Mouse (Mus musculus) stomach, postnatal 0 days (tissue): ENCODE data around the gene Hist1h4f. TPM values are rescaled to one million over a fixed set of nuclear protein-coding genes. Genes with fewer than 3 reads are reported as not detected.

ENCODE experiments used
- ATAC-seq: fragments of 200-750 bp; cut with Nextera tagmentation; 2 replicates; pipeline ENCODE4 v1.8.0; 2017; ENCODE audit not compliant: low FRiP score, low TSS enrichment
- DNase-seq: peaks from one replicate; pipeline ENCODE4 v3.0.0-alpha.2; 2016; ENCODE audit warnings: low spot score
- H3K27ac ChIP-seq: fragments of 300-500 bp; sonication (generic); replicated peaks from 2 replicates; pipeline ENCODE4 v1.5.1; 2014; ENCODE audit warnings: mild to moderate bottlenecking, control low read depth
- H3K27me3 ChIP-seq: fragments of 300-500 bp; sonication (generic); 2 replicates; pipeline ENCODE4 v1.6.1; 2014; ENCODE audit warnings: low read length; ENCODE audit not compliant: control insufficient read depth, insufficient read depth
- H3K36me3 ChIP-seq: fragments of 300-500 bp; sonication (generic); 2 replicates; pipeline ENCODE4 v1.6.1; 2014; ENCODE audit warnings: low read length, mixed read lengths; ENCODE audit not compliant: control insufficient read depth, insufficient read depth
- H3K4me1 ChIP-seq: fragments of 300-500 bp; sonication (generic); replicated peaks from 2 replicates; pipeline ENCODE4 v1.6.1; 2014; ENCODE audit warnings: antibody characterized with exemption; ENCODE audit not compliant: control insufficient read depth, insufficient read depth
- H3K4me2 ChIP-seq: fragments of 300-500 bp; sonication (generic); replicated peaks from 2 replicates; pipeline ENCODE4 v1.6.1; 2014; ENCODE audit warnings: low read depth, mild to moderate bottlenecking, control low read depth, moderate library complexity
- H3K4me3 ChIP-seq: fragments of 300-500 bp; sonication (generic); 2 replicates; pipeline ENCODE4 v1.5.1; 2014; ENCODE audit warnings: low read depth, low read length, control low read depth
- H3K9ac ChIP-seq: fragments of 300-500 bp; sonication (generic); 2 replicates; pipeline ENCODE4 v1.6.1; 2014; ENCODE audit warnings: mild to moderate bottlenecking, low read length, control low read depth, mixed read lengths
- H3K9me3 ChIP-seq: fragments of 300-500 bp; sonication (generic); 2 replicates; pipeline ENCODE4 v1.6.1; 2016; ENCODE audit warnings: low read length; ENCODE audit not compliant: control insufficient read depth
- CTCF ChIP-seq: IDR thresholded peaks from 2 replicates; pipeline ENCODE4 v1.5.1; 2016; ENCODE audit warnings: antibody characterized with exemption, low read depth, mild to moderate bottlenecking, moderate library complexity
- EP300 ChIP-seq: optimal IDR thresholded peaks from 2 replicates; pipeline ENCODE3; 2016; ENCODE audit warnings: antibody characterized with exemption
- WGBS: fragments of 180-500 bp; shearing (Covaris S2); extraction: QIAGEN DNeasy Blood & Tissue Kit; methylation state at CpG from one replicate; pipeline ENCODE4 v1.1.7; 2014; 5-methylcytosine and 5-hydroxymethylcytosine counted together
- polyA plus RNA-seq: library from polyadenylated mRNA; unstranded; fragments of >200 nt; fragmentation: Nextera tagmentation; extraction: Ambion mirVana; gene quantifications from 2 replicates; pipeline ENCODE4 v1.2.1, GENCODE M21; 2015

The Hist1h4f gene
- polyA plus RNA-seq, 1 experiment from 2014 or later = 0.38 TPM

DNA sequence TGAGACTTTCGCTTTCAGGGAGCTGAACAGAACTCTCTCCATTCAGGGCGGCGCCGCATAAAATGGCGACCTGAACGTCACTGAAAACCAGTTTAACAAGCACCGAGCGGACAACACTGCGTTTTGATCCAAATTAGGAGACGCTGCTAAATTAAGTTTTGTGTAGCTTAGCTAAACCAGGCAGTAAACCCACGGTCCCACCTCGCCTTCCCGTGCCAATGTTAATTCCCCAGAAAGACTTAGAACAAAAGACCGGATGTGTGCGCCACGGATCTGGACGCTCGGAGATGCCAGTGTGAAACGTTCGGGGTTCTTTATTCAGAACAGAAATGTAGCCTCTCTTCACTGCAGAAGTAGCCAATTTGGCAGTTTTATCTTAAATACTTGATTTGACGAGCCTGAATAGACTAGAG is 33.6 kb upstream of the Hist1h4f start:
- peak; percentile 43; the same call in 1 of the 2 replicates for ATAC-seq
- TF ChIP-seq CTCF = no peak
- no peak for TF ChIP-seq EP300

DNA sequence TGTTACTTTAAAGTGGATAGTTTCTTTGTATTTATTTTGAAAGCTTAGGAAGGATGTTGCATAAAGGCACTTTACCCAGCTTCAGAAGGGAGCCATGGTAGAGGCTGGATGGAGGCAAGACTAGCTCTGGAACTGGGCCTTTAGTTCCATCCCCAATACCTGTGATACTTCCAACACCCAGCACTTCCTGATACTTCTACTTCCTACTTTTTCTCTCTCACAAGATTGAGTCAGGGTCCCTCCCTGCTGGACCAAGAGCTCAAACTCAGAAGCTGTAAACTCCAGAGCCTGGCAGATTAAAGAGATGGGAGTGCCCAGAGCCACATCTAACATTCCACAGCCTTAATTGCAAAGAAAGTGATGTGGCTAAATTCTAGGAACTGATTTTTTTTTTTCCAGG is 32.9 kb upstream of the Hist1h4f start:
- ATAC-seq (no peak), DNase-seq (no peak)

More for the DNA sequence above, 33.6 kb upstream of the Hist1h4f start:
- Histone ChIP-seq H3K36me3 (no peaks in the 10 kb centered on the region), H3K27me3 (no peaks in the 10 kb centered on the region), H3K4me3 (peak overlapping the region; percentile 57), H3K4me2 (peak overlapping the region; percentile 80), H3K9ac (peak overlapping the region; percentile 76), H3K9me3 (no peaks in the 10 kb centered on the region), H3K4me1 (0 out of 2 replicates have a peak, but pooled peaks cover 2% of the 10 kb centered on the region), H3K27ac (peak overlapping the region; percentile 97)
- WGBS = under 1% methylated on average over 21 of the region's 21 CpGs
- DNase-seq = peak; percentile 83

DNA sequence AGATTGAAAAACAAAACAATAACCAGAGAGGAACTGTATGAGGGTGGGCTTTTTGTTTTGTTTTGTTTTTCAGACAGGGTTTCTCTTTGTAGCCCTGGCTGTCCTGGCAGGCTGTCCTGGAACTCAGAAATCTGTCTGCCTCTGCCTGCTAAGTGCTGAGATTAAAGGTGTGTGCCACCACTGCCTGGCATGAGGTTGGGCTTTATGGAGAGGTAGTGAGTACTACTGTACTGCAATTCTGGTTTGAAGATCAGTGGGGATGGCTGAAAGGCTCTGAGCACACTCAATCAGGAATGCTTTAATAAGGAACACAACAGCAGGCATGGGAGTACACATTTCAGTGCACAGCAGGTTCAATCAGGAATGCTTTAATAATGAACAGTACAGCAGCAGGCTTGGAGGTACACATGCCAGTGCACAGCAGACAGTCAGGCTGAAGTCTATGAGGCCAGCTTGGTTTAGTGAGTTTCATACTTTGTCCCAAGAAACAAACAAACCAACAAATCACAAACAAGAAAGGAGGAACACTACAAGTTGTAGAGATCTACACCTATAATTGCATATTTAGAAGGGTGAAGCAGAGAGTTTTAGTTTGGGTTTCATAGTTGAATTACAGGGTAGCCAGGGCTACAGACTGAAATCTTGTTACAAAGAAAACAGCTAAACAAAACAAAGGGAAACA is 32.1 kb upstream of the Hist1h4f start:
- H3K4me1 ChIP-seq = 0 out of 2 replicates have a peak, but pooled peaks cover 2% of the 10 kb centered on the region
- H3K4me3 ChIP-seq = no peak overlapping the region
- no peak for TF ChIP-seq EP300
- no peak for TF ChIP-seq CTCF
- H3K27me3 ChIP-seq = no peaks in the 10 kb centered on the region
- DNase-seq (no peak), ATAC-seq (no peak)
- no peaks in the 10 kb centered on the region for H3K36me3 ChIP-seq
- no peaks in the 10 kb centered on the region for H3K9me3 ChIP-seq
- H3K9ac ChIP-seq = no peak overlapping the region
- 0 out of 2 replicates have a peak overlapping the region, but pooled peaks have one; percentile 9 for H3K4me2 ChIP-seq
- peak overlapping the region; percentile 20; the same call in 1 of the 2 replicates for H3K27ac ChIP-seq

More for the DNA sequence above, 32.9 kb upstream of the Hist1h4f start:
- Histone ChIP-seq H3K4me1 (0 out of 2 replicates have a peak, but pooled peaks cover 2% of the 10 kb centered on the region), H3K4me2 (peak overlapping the region; percentile 80), H3K36me3 (no peaks in the 10 kb centered on the region), H3K9ac (peak overlapping the region; percentile 76; the same call in 1 of the 2 replicates), H3K27ac (peak overlapping the region; percentile 97), H3K4me3 (peak overlapping the region; percentile 57), H3K27me3 (no peaks in the 10 kb centered on the region), H3K9me3 (no peaks in the 10 kb centered on the region)
- TF ChIP-seq CTCF (no peak), EP300 (no peak)

DNA sequence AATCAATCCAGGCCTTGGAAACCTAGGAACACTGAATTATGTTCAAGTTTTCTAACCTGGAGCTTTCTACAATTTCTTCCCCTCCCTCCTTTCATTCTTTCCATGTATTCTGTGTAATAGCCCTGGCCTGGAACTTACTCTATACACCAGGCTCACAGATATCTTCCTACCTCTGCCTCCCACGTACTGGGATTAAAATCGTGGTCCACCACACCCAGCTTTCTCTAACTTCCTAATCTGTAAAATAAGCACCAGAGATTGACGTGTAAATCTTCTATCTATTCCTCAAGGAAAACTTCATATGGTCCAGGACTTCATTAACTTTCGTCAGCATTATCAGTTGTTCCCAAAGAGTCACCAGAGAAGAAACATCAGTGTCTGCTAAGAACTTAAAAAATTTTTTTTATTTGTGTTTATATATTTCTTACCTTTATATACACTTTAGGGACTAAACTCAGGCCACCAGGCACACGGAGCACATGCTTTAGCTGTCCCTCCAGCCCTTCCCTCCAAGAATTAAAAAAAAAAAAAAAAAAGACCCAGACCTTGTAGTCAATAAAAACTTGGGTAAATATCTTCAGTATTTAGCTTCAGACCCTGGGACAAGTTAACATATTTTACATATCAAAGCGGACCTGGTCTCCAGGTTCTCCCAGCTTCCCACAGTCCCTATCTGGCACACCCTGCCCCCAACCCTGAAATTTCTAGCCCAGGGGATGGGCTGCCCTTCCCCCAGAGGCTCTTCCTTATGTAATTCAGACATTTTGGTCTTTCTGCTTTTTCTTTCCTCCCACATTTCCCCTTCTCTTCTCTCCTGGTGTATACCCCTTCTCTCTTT is 31.0 kb upstream of the Hist1h4f start:
- peak overlapping the region; percentile 46 for H3K4me3 ChIP-seq
- H3K36me3 ChIP-seq = no peaks in the 10 kb centered on the region
- TF ChIP-seq CTCF (no peak), EP300 (no peak)
- no peak for DNase-seq
- 13% methylated on average over 6 of the region's 6 CpGs for WGBS
- 0 out of 2 replicates have a peak, but pooled peaks cover 2% of the 10 kb centered on the region for H3K4me1 ChIP-seq
- no peaks in the 10 kb centered on the region for H3K27me3 ChIP-seq
- H3K27ac ChIP-seq = peak overlapping the region; percentile 65
- H3K9me3 ChIP-seq = no peaks in the 10 kb centered on the region
- peak overlapping the region; percentile 66 for H3K9ac ChIP-seq
- ATAC-seq = no peak
- H3K4me2 ChIP-seq = peak overlapping the region; percentile 63

DNA sequence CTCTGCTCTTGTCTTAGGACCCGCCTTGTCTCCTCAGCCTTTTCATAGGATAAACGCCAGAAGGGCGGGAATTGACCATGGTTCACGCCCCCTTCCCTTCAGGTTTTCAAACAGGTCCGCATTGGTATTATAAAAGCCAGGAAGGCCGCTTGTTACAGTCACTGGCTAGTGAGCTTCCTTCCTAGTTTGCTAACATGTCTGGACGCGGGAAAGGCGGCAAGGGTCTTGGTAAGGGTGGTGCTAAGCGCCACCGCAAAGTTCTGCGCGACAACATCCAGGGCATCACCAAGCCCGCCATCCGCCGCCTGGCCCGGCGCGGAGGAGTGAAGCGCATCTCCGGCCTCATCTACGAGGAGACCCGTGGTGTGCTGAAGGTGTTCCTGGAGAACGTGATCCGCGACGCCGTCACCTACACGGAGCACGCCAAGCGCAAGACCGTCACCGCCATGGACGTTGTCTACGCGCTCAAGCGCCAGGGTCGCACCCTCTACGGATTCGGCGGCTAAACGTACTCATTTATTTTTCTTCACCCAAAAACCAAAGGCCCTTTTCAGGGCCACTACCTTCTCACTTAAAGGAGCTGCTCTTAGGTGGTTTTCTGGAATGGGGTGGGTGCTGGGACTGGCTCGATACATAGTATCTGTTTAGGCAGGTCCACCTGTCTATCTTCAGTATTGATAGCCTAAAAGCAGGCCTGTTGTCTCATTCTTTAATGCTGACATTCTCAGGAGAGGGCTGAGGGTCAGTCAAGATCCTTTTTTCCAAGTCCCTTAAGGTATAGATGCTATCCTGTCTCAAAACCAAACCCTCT is 30.2 kb upstream of the Hist1h4f start, which contains the start of gene Hist1h4d:
Hist1h4d (plus strand) TSS at position 191 of the 811 bp plus-strand sequence.
- Histone ChIP-seq H3K4me1 (0 out of 2 replicates have a peak, but pooled peaks cover 2% of the 10 kb centered on the region), H3K9ac (peak within 1 kb of the TSS; percentile 66)

More for the DNA sequence above, 30.2 kb upstream of the Hist1h4f start, which contains the start of gene Hist1h4d:
- DNase-seq (peak; percentile 93), ATAC-seq (peak; percentile 88)
- H3K4me3 ChIP-seq = peak within 1 kb of the TSS; percentile 46
- no peaks in the 10 kb centered on the region for H3K27me3 ChIP-seq
- WGBS = under 1% methylated on average over 43 of the region's 43 CpGs
- H3K27ac ChIP-seq = peak within 1 kb of the TSS; percentile 65
- H3K4me2 ChIP-seq = peak within 1 kb of the TSS; percentile 63
- no peaks in the 10 kb centered on the region for H3K36me3 ChIP-seq
- TF ChIP-seq CTCF = no peak
- TF ChIP-seq EP300 = peak; percentile 91
- no peaks in the 10 kb centered on the region for H3K9me3 ChIP-seq
